Mouse (Mus musculus) hindbrain, embryonic 14.5 days (tissue): Measurements from ENCODE around the gene Srebf1. TPM values are rescaled to one million over a fixed set of nuclear protein-coding genes. Genes with fewer than 3 reads are reported as not detected.

Source experiments
- ATAC-seq: fragments of 200-750 bp; cut with Nextera tagmentation; 2 replicates; pipeline ENCODE4 v1.8.0; 2017; ENCODE audit warnings: moderate number of reproducible peaks, mild to moderate bottlenecking, moderate TSS enrichment, moderate library complexity; ENCODE audit not compliant: low FRiP score
- DNase-seq: peaks from one replicate; pipeline ENCODE4 v3.0.0-alpha.2; 2015; ENCODE audit warnings: low spot score
- H3K27ac ChIP-seq: fragments of 300-500 bp; sonication (generic); 2 replicates; pipeline ENCODE4 v1.5.1; 2014; ENCODE audit warnings: mild to moderate bottlenecking, moderate library complexity
- H3K27me3 ChIP-seq: fragments of 300-500 bp; sonication (generic); 2 replicates; pipeline ENCODE4 v1.6.1; 2014; ENCODE audit warnings: mild to moderate bottlenecking, low read length, mixed read lengths; ENCODE audit not compliant: control insufficient read depth, insufficient read depth
- H3K36me3 ChIP-seq: fragments of 300-500 bp; sonication (generic); replicated peaks from 2 replicates; pipeline ENCODE4 v1.6.1; 2014; ENCODE audit not compliant: control insufficient read depth, insufficient read depth
- H3K4me1 ChIP-seq: fragments of 300-500 bp; sonication (generic); replicated peaks from 2 replicates; pipeline ENCODE4 v1.6.1; 2014; ENCODE audit warnings: antibody characterized with exemption, low read length, mixed read lengths; ENCODE audit not compliant: control insufficient read depth, insufficient read depth
- H3K4me2 ChIP-seq: fragments of 300-500 bp; sonication (generic); replicated peaks from 2 replicates; pipeline ENCODE4 v1.6.1; 2014; ENCODE audit warnings: mild to moderate bottlenecking, moderate library complexity
- H3K4me3 ChIP-seq: fragments of 300-500 bp; sonication (generic); replicated peaks from 2 replicates; pipeline ENCODE4 v1.5.1; 2014; ENCODE audit warnings: mild to moderate bottlenecking, low read length
- H3K9ac ChIP-seq: fragments of 300-500 bp; sonication (generic); 2 replicates; pipeline ENCODE4 v1.6.1; 2014
- H3K9me3 ChIP-seq: fragments of 300-500 bp; sonication (generic); 2 replicates; pipeline ENCODE4 v1.6.1; 2016; ENCODE audit warnings: low read length; ENCODE audit not compliant: control insufficient read depth
- WGBS: fragments of 180-500 bp; shearing (Covaris S2); extraction: QIAGEN DNeasy Blood & Tissue Kit; methylation state at CpG from one replicate; pipeline ENCODE4 v1.1.7; 2014; 5-methylcytosine and 5-hydroxymethylcytosine counted together
- polyA plus RNA-seq: library from polyadenylated mRNA; unstranded; fragments of >200 nt; fragmentation: Nextera tagmentation; extraction: Ambion mirVana; gene quantifications from 2 replicates; pipeline ENCODE4 v1.2.1, GENCODE M21; 2014

Srebf1 gene
- polyA plus RNA-seq, 1 experiment from 2014 or later: 37.3 TPM

- H3K4me1 ChIP-seq: peaks cover 75% of the 10 kb centered on the region
- peak; percentile 61 for DNase-seq
- peak overlapping the region; percentile 38 for H3K4me2 ChIP-seq
- H3K36me3 ChIP-seq: peaks cover 22% of the 10 kb centered on the region
- WGBS: 70% methylated on average over 12 of the region's 12 CpGs
- H3K9ac ChIP-seq: peak overlapping the region; percentile 51
- H3K27ac ChIP-seq: peak overlapping the region; percentile 86
- no peak overlapping the region for H3K4me3 ChIP-seq
- no peaks in the 10 kb centered on the region for H3K27me3 ChIP-seq
- H3K9me3 ChIP-seq: no peaks in the 10 kb centered on the region
- ATAC-seq: no peak
Measured at GRCm38 (mm10) chr11:60182116-60182670, 40.2 kb downstream of the Srebf1 start.

GRCm38 (mm10) chr11:60178506-60178905, 43.9 kb downstream of the Srebf1 start:
- ATAC-seq (no peak), DNase-seq (no peak)
- Histone ChIP-seq H3K9me3 (no peaks in the 10 kb centered on the region), H3K9ac (peak overlapping the region; percentile 92; the same call in 1 of the 2 replicates), H3K27ac (peak overlapping the region; percentile 100), H3K36me3 (no peaks in the 10 kb centered on the region), H3K27me3 (no peaks in the 10 kb centered on the region), H3K4me3 (0 out of 2 replicates have a peak overlapping the region, but pooled peaks have one; percentile 68), H3K4me1 (peaks cover 67% of the 10 kb centered on the region), H3K4me2 (peak overlapping the region; percentile 90; the same call in 1 of the 2 replicates)

DNA sequence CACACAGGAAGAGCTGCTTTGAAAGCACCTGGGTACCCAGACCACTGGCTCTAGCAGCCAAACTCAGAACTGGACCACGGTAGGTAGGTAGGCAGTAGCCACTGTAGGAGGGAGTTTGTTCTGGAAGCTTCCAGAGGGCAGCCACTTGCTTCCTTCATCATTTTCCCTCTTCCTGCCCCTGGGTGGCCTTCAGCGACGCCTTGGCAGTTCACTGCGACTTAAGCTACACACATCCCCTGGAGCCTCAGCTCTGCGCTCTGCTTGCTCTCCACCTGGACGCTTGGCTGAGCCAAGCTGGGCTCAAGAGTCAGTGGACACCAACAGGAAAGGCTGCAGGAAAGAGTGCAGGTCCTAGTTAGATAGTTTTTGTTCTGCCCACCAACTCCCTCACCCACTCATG, 44.4 kb downstream of the Srebf1 start:
- peak overlapping the region; percentile 100 for H3K27ac ChIP-seq
- H3K9ac ChIP-seq: peak overlapping the region; percentile 92
- peak overlapping the region; percentile 90 for H3K4me2 ChIP-seq
- H3K4me3 ChIP-seq: peak overlapping the region; percentile 68
- no peaks in the 10 kb centered on the region for H3K9me3 ChIP-seq
- WGBS: 50% methylated on average over 6 of the region's 6 CpGs
- DNase-seq (no peak), ATAC-seq (no peak)
- H3K36me3 ChIP-seq: no peaks in the 10 kb centered on the region
- peaks cover 62% of the 10 kb centered on the region for H3K4me1 ChIP-seq
- H3K27me3 ChIP-seq: no peaks in the 10 kb centered on the region

- Histone ChIP-seq H3K9me3 (no peaks in the 10 kb centered on the region), H3K27ac (peak overlapping the region; percentile 100), H3K36me3 (no peaks in the 10 kb centered on the region), H3K4me3 (peak overlapping the region; percentile 68), H3K4me1 (peaks cover 54% of the 10 kb centered on the region), H3K9ac (peak overlapping the region; percentile 92), H3K4me2 (peak overlapping the region; percentile 90), H3K27me3 (no peaks in the 10 kb centered on the region)
- ATAC-seq: peak; percentile 43
- peak; percentile 75 for DNase-seq
- under 1% methylated on average over 42 of the region's 42 CpGs for WGBS
Measured at GRCm38 (mm10) chr11:60176975-60177657, 45.3 kb downstream of the Srebf1 start.

DNA sequence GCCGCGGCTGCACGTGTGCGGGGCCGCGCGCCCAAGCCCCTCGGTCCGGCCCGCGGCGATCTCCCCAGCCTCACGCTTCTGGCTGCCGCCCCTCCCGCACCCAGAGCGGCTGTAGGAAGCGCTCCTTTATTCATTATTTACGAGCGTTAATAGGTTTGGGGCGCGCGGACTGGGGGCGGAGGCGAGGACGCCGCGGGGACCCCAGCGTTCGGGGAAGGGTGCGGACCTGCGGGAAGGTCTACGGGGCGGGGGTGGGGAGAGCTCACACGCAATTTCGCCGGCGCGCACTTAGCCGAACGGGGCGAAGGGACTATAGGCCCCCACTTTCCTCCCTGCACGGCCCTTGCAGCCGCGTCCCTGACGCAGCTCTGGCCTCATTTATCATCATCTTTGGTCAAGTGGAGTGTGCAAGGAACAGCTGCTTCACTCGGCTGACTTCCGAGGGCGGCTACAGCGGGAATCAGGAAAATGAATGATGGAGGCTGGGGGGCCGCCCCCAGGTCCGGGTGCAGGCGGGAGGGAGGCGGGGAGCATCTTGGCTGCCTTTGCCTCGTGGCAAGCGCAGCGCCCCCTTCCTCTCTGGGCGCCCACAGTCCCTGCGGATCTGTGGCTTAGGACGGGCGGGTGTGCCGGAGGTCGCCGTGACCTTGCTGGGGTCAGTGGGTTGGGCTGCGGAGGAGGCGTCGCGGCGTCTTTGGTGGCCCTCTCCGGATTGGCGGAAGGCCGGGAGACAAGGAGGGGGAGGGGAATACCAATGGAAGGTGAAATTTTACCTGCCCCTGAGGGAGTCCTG, 46.0 kb downstream of the Srebf1 start:
- Histone ChIP-seq H3K4me2 (peak overlapping the region; percentile 90), H3K9me3 (no peaks in the 10 kb centered on the region), H3K4me3 (peak overlapping the region; percentile 68), H3K27me3 (no peaks in the 10 kb centered on the region), H3K36me3 (no peaks in the 10 kb centered on the region), H3K4me1 (peaks cover 46% of the 10 kb centered on the region), H3K9ac (peak overlapping the region; percentile 92), H3K27ac (peak overlapping the region; percentile 100)
- ATAC-seq (peak; percentile 58), DNase-seq (peak; percentile 72)
- under 1% methylated on average over 68 of the region's 71 CpGs for WGBS

DNA sequence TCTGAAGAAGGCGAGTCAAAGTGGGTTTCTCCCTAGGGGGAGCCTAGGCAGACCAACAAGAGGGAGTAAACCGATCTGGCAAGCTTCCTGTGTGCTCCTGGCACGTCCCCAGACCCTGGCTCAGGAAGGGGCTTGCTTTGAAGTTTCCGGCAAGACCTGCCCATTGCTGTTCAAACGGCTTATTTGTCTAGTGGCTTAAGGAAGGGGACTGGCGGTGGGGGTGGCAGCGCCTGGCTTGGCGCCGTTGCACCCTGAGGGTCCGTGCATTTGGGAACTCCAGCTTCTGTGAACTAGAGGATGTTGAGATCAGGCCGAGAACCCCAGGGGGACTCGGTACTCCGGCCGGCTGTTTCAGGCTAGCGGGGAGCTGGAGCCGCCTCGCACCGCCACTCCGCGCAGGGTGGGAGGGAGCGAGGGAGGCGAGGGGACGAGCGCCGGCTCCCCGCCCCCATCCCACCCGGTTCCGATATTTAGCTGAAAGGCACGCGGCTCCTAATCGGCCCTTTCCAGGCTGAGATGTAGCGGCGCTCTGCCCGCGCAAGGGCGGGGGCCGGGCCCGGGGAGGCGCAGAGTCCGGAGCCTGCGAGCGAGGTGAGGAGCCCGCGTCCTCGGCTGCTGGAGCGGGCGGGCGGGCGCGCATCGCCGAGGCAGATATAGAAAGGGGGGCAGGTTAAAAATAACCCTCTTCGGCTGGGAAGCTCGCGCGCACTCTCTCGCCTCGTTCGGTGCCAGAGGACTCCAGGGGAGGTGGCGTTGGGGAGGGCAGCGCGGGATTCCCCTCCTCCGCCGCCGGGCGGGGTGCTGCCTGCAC, 46.8 kb downstream of the Srebf1 start:
- WGBS: under 1% methylated on average over 64 of the region's 66 CpGs
- Histone ChIP-seq H3K36me3 (no peaks in the 10 kb centered on the region), H3K9me3 (no peaks in the 10 kb centered on the region), H3K27me3 (no peaks in the 10 kb centered on the region), H3K4me2 (peak overlapping the region; percentile 90), H3K9ac (peak overlapping the region; percentile 92), H3K27ac (peak overlapping the region; percentile 100), H3K4me1 (peaks cover 41% of the 10 kb centered on the region), H3K4me3 (peak overlapping the region; percentile 68)
- DNase-seq (peak; percentile 65), ATAC-seq (peak; percentile 61)

DNA sequence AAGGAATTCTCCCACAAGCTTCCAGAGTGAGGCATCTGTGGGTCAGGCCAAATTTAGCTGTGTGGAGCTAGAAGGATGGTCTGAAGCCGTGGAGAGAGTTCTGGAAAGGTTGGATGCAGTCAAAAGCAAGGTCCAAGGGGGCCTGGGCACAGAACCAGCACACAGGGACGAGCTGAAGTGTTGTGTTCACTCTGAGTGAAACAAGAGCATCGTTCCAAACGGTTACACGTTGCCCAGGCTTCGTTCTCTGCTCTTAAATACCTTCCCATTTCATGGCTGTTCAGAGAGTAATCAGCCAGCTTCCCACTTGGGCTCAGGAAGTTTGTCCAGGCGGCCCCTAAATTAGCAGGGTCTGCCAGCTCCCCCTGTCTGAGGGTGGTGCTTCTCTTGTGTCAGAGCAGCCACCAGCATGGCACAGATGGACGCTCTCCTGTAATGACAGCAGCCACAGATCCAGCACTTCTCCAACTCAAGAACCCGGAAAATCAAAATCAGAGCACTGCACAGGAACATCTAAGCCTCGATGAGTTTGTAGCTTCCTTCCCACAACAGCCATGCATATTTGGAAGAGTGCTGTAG, 48.7 kb downstream of the Srebf1 start:
- DNase-seq: no peak
- H3K4me1 ChIP-seq: peaks cover 41% of the 10 kb centered on the region
- 68% methylated on average over 10 of the region's 10 CpGs for WGBS

GRCm38 (mm10) chr11:60172074-60172473, 50.3 kb downstream of the Srebf1 start:
- H3K36me3 ChIP-seq: no peaks in the 10 kb centered on the region
- 95% methylated on average over 3 of the region's 3 CpGs for WGBS
- no peaks in the 10 kb centered on the region for H3K27me3 ChIP-seq
- no peak overlapping the region for H3K4me3 ChIP-seq
- H3K9me3 ChIP-seq: no peaks in the 10 kb centered on the region
- H3K27ac ChIP-seq: no peak overlapping the region
- H3K4me1 ChIP-seq: peaks cover 43% of the 10 kb centered on the region
- ATAC-seq (no peak), DNase-seq (no peak)
- no peak overlapping the region for H3K4me2 ChIP-seq
- no peak overlapping the region for H3K9ac ChIP-seq

More for the DNA sequence above, 48.7 kb downstream of the Srebf1 start:
- no peak overlapping the region for H3K4me3 ChIP-seq
- no peaks in the 10 kb centered on the region for H3K27me3 ChIP-seq
- H3K36me3 ChIP-seq: no peaks in the 10 kb centered on the region
- ATAC-seq: no peak
- H3K4me2 ChIP-seq: no peak overlapping the region
- H3K9me3 ChIP-seq: no peaks in the 10 kb centered on the region
- no peak overlapping the region for H3K9ac ChIP-seq
- H3K27ac ChIP-seq: 0 out of 2 replicates have a peak overlapping the region, but pooled peaks have one; percentile 100
